Mouse (Mus musculus) limb, embryonic 11.5 days (tissue): ENCODE measurements around the gene Flt3. TPM values are rescaled to one million over a fixed set of nuclear protein-coding genes. Genes with fewer than 3 reads are reported as not detected.
A peak's percentile ranks its signal among the peaks of the same experiment; 100 is the strongest.

Experiments used
- ATAC-seq: fragments of 200-750 bp; cut with Nextera tagmentation; 2 replicates; pipeline ENCODE4 v1.8.0; 2017; ENCODE audit warnings: low read depth; ENCODE audit not compliant: insufficient number of reproducible peaks, low FRiP score, low TSS enrichment
- DNase-seq: peaks from one replicate; pipeline ENCODE4 v3.0.0-alpha.2; 2015; ENCODE audit warnings: low spot score
- H3K27ac ChIP-seq: fragments of 300-500 bp; sonication (generic); replicated peaks from 2 replicates; pipeline ENCODE4 v1.5.1; 2014; ENCODE audit warnings: low read depth, mild to moderate bottlenecking, low read length
- H3K27me3 ChIP-seq: fragments of 300-500 bp; sonication (generic); 2 replicates; pipeline ENCODE4 v1.6.1; 2014; ENCODE audit warnings: mild to moderate bottlenecking, low read length, mixed read lengths; ENCODE audit not compliant: control insufficient read depth, insufficient read depth
- H3K36me3 ChIP-seq: fragments of 300-500 bp; sonication (generic); 2 replicates; pipeline ENCODE4 v1.6.1; 2014; ENCODE audit warnings: mild to moderate bottlenecking, low read length, moderate library complexity, mixed read lengths; ENCODE audit not compliant: control insufficient read depth, insufficient read depth
- H3K4me1 ChIP-seq: fragments of 300-500 bp; sonication (generic); 2 replicates; pipeline ENCODE4 v1.6.1; 2014; ENCODE audit warnings: low read length, mixed read lengths; ENCODE audit not compliant: control insufficient read depth, insufficient read depth
- H3K4me2 ChIP-seq: fragments of 300-500 bp; sonication (generic); 2 replicates; pipeline ENCODE4 v1.6.1; 2014; ENCODE audit warnings: low read depth, mild to moderate bottlenecking, moderate library complexity; ENCODE audit not compliant: severe bottlenecking
- H3K4me3 ChIP-seq: fragments of 300-500 bp; sonication (generic); 2 replicates; pipeline ENCODE4 v1.5.1; 2014; ENCODE audit warnings: low read depth, low read length
- H3K9ac ChIP-seq: fragments of 300-500 bp; sonication (generic); 2 replicates; pipeline ENCODE4 v1.6.1; 2014; ENCODE audit warnings: mild to moderate bottlenecking, low read length
- H3K9me3 ChIP-seq: fragments of 300-500 bp; sonication (generic); 2 replicates; pipeline ENCODE4 v1.6.1; 2016; ENCODE audit warnings: low read length; ENCODE audit not compliant: control insufficient read depth
- WGBS: fragments of 180-500 bp; shearing (Covaris S2); extraction: QIAGEN DNeasy Blood & Tissue Kit; methylation state at CpG from one replicate; pipeline ENCODE4 v1.1.7; 2014; 5-methylcytosine and 5-hydroxymethylcytosine counted together
- polyA plus RNA-seq: library from polyadenylated mRNA; unstranded; fragments of >200 nt; fragmentation: Nextera tagmentation; extraction: Ambion mirVana; gene quantifications from 2 replicates; pipeline ENCODE4 v1.2.1, GENCODE M21; 2014

The Flt3 gene
- polyA plus RNA-seq, 1 experiment from 2014 or later = 0.08 TPM

- peak within 1 kb of the TSS; percentile 99 for H3K27ac ChIP-seq
- peak within 1 kb of the TSS; percentile 95 for H3K9ac ChIP-seq
- no peaks in the 10 kb centered on the region for H3K9me3 ChIP-seq
- peak within 1 kb of the TSS; percentile 90 for H3K4me3 ChIP-seq
- peaks cover 2% of the 10 kb centered on the region; the same call in 1 of the 2 replicates for H3K36me3 ChIP-seq
- DNase-seq (peak; percentile 91), ATAC-seq (peak; percentile 89)
- peaks cover 3% of the 10 kb centered on the region; the same call in 1 of the 2 replicates for H3K4me1 ChIP-seq
- no peaks in the 10 kb centered on the region for H3K27me3 ChIP-seq
- WGBS = under 1% methylated on average over 49 of the region's 51 CpGs
- H3K4me2 ChIP-seq = peak within 1 kb of the TSS; percentile 73
Observed at GRCm38 (mm10) chr5:147429535-147430305, 29.4 kb upstream of the Flt3 start, which contains the start of gene Pan3. Pan3 (plus strand) TSS chr5:147430161.

- H3K4me2 ChIP-seq = no peak overlapping the region
- no peak for ATAC-seq
- no peak overlapping the region for H3K9ac ChIP-seq
- H3K4me3 ChIP-seq = no peak overlapping the region
- H3K27me3 ChIP-seq = no peaks in the 10 kb centered on the region
- no peak for DNase-seq
- H3K27ac ChIP-seq = no peak overlapping the region
- H3K36me3 ChIP-seq = no peaks in the 10 kb centered on the region
- WGBS = 74% methylated on average over 4 of the region's 4 CpGs
- H3K4me1 ChIP-seq = no peaks in the 10 kb centered on the region
- no peaks in the 10 kb centered on the region for H3K9me3 ChIP-seq
Observed at GRCm38 (mm10) chr5:147426048-147426805, 25.9 kb upstream of the Flt3 start.

GRCm38 (mm10) chr5:147423612-147424011, 23.3 kb upstream of the Flt3 start:
- Histone ChIP-seq H3K4me2 (no peak overlapping the region), H3K9ac (no peak overlapping the region), H3K27me3 (no peaks in the 10 kb centered on the region), H3K36me3 (no peaks in the 10 kb centered on the region), H3K9me3 (no peaks in the 10 kb centered on the region), H3K27ac (no peak overlapping the region), H3K4me1 (no peaks in the 10 kb centered on the region), H3K4me3 (no peak overlapping the region)
- no peak for ATAC-seq
- 40% methylated on average over 6 of the region's 6 CpGs for WGBS
- DNase-seq = no peak

- Histone ChIP-seq H3K4me3 (no peak overlapping the region), H3K27me3 (no peaks in the 10 kb centered on the region), H3K27ac (no peak overlapping the region), H3K4me2 (no peak overlapping the region), H3K9ac (no peak overlapping the region), H3K36me3 (no peaks in the 10 kb centered on the region), H3K9me3 (no peaks in the 10 kb centered on the region), H3K4me1 (no peaks in the 10 kb centered on the region)
- WGBS = 41% methylated on average over 10 of the region's 10 CpGs
- peak; percentile 50 for DNase-seq
- no peak for ATAC-seq
Observed at GRCm38 (mm10) chr5:147418394-147419121, 18.3 kb upstream of the Flt3 start.

GRCm38 (mm10) chr5:147417986-147418385, 17.7 kb upstream of the Flt3 start:
- Histone ChIP-seq H3K27ac (no peak overlapping the region), H3K9me3 (no peaks in the 10 kb centered on the region), H3K4me3 (no peak overlapping the region), H3K4me1 (no peaks in the 10 kb centered on the region), H3K9ac (no peak overlapping the region), H3K4me2 (no peak overlapping the region), H3K27me3 (no peaks in the 10 kb centered on the region), H3K36me3 (no peaks in the 10 kb centered on the region)
- DNase-seq = no peak
- no peak for ATAC-seq
- WGBS = 84% methylated on average over 1 of the region's 1 CpGs

- Histone ChIP-seq H3K4me1 (no peaks in the 10 kb centered on the region), H3K27me3 (no peaks in the 10 kb centered on the region), H3K4me2 (no peak overlapping the region), H3K4me3 (no peak overlapping the region), H3K9me3 (no peaks in the 10 kb centered on the region), H3K36me3 (no peaks in the 10 kb centered on the region), H3K9ac (no peak overlapping the region), H3K27ac (no peak overlapping the region)
- 88% methylated on average over 6 of the region's 6 CpGs for WGBS
- ATAC-seq (no peak), DNase-seq (no peak)
Observed at GRCm38 (mm10) chr5:147410585-147410984, 10.3 kb upstream of the Flt3 start.

GRCm38 (mm10) chr5:147408731-147409130, 8.4 kb upstream of the Flt3 start:
- H3K9me3 ChIP-seq = no peaks in the 10 kb centered on the region
- H3K9ac ChIP-seq = no peak overlapping the region
- no peak overlapping the region for H3K4me2 ChIP-seq
- no peaks in the 10 kb centered on the region for H3K4me1 ChIP-seq
- DNase-seq = no peak
- H3K27ac ChIP-seq = no peak overlapping the region
- H3K4me3 ChIP-seq = no peak overlapping the region
- H3K27me3 ChIP-seq = no peaks in the 10 kb centered on the region
- ATAC-seq = no peak
- no peaks in the 10 kb centered on the region for H3K36me3 ChIP-seq
- WGBS = 56% methylated on average over 29 of the region's 29 CpGs

- no peak overlapping the region for H3K9ac ChIP-seq
- no peaks in the 10 kb centered on the region for H3K9me3 ChIP-seq
- 83% methylated on average over 5 of the region's 5 CpGs for WGBS
- peaks cover 13% of the 10 kb centered on the region for H3K27me3 ChIP-seq
- DNase-seq = no peak
- no peaks in the 10 kb centered on the region for H3K36me3 ChIP-seq
- H3K4me3 ChIP-seq = no peak overlapping the region
- H3K4me2 ChIP-seq = no peak overlapping the region
- H3K4me1 ChIP-seq = no peaks in the 10 kb centered on the region
- no peak overlapping the region for H3K27ac ChIP-seq
- no peak for ATAC-seq
Observed at GRCm38 (mm10) chr5:147406135-147406534, 5.8 kb upstream of the Flt3 start.
